Mouse (Mus musculus) megakaryocyte, adult 5-6 weeks (primary cell): Measurements from ENCODE around the gene Erg. TPM values are rescaled to one million over a fixed set of nuclear protein-coding genes. Genes with fewer than 3 reads are reported as not detected.

ENCODE experiments used
- ATAC-seq: 2 replicates; pipeline ENCODE4 v1.8.0; 2016; ENCODE audit warnings: mild to moderate bottlenecking, inconsistent platforms; ENCODE audit not compliant: poor library complexity, severe bottlenecking
- total RNA-seq, 2 experiments: library from RNA; stranded (forward) in 1 of 2; stranded (reverse) in 1 of 2; fragments of 153-499, 151-499 nt in 1 of 2; fragments of 221-1000, 200-1000 nt in 1 of 2; gene quantifications; 2 replicates each; pipeline versions ENCODE4 v1.2.3 to v1.2.4; 2015 to 2017

Erg gene
- total RNA-seq, 2 experiments from 2014 or later: 3.5 to 6.2 TPM

- peak; percentile 43 for ATAC-seq
These were observed 226.1 kb downstream of the Erg start for GRCm38 (mm10) chr16:95360214-95360850.

- ATAC-seq: no peak
These were observed 229.1 kb downstream of the Erg start for GRCm38 (mm10) chr16:95356962-95357955.

- ATAC-seq: no peak
These were observed 232.6 kb downstream of the Erg start for GRCm38 (mm10) chr16:95353838-95354237.

- ATAC-seq: no peak
These were observed 234.1 kb downstream of the Erg start for GRCm38 (mm10) chr16:95352266-95352665.

- ATAC-seq: peak; percentile 46
These were observed 235.9 kb downstream of the Erg start for GRCm38 (mm10) chr16:95350499-95350898.

GRCm38 (mm10) chr16:95349745-95350144 is 236.6 kb downstream of the Erg start:
- peak; percentile 68 for ATAC-seq

- peak; percentile 1; the same call in 1 of the 2 replicates for ATAC-seq
These were observed 237.0 kb downstream of the Erg start for GRCm38 (mm10) chr16:95349344-95349743.

GRCm38 (mm10) chr16:95348555-95348954 is 237.8 kb downstream of the Erg start:
- peak; percentile 52 for ATAC-seq

GRCm38 (mm10) chr16:95347202-95347601 is 239.2 kb downstream of the Erg start:
- ATAC-seq: no peak

- ATAC-seq: 0 out of 2 replicates have a peak, but pooled peaks have one; percentile 20
These were observed 240.5 kb downstream of the Erg start for GRCm38 (mm10) chr16:95345882-95346281.

GRCm38 (mm10) chr16:95344961-95345360 is 241.4 kb downstream of the Erg start:
- no peak for ATAC-seq

- peak; percentile 52 for ATAC-seq
These were observed 244.4 kb downstream of the Erg start for GRCm38 (mm10) chr16:95342030-95342429.

- ATAC-seq: peak; percentile 83
These were observed 245.3 kb downstream of the Erg start for GRCm38 (mm10) chr16:95340885-95341791.

GRCm38 (mm10) chr16:95332159-95332558 is 254.2 kb downstream of the Erg start:
- ATAC-seq: no peak

- ATAC-seq: no peak
These were observed 264.3 kb downstream of the Erg start for GRCm38 (mm10) chr16:95321945-95322625.

Other genes with a start within 250 kb of the Erg start
- gene Ets2, start 115.5 kb upstream of the Erg start, total RNA-seq (2015): 7.6 and 8.7 TPM in 2 replicates
- gene Ets2, start 115.5 kb upstream of the Erg start, total RNA-seq (2017): 5.9 TPM in 2 replicates